Mouse (Mus musculus) CH12.LX (cell line): ENCODE results near the gene B230217C12Rik.

Source experiments
- CHD1 ChIP-seq: IDR thresholded peaks from 2 replicates; pipeline ENCODE4 v1.6.1; 2012; ENCODE audit warnings: low read depth, low read length, improper control_type of control experiment, inconsistent platforms
- CTCF ChIP-seq, 2 experiments: IDR thresholded peaks in 1 of 2; conservative IDR thresholded peaks in 1 of 2; 2 replicates each; pipeline ENCODE4 v1.5.1; 2011 to 2012; ENCODE audit warnings: low read depth in 2 of 2, low read length in 2 of 2, improper control_type of control experiment in 1 of 2, inconsistent platforms in 1 of 2, mild to moderate bottlenecking in 1 of 2, moderate library complexity in 1 of 2
- EP300 ChIP-seq: IDR thresholded peaks from 2 replicates; pipeline ENCODE4 v1.6.1; 2011; ENCODE audit warnings: low read length, improper control_type of control experiment
- GABPA ChIP-seq: IDR thresholded peaks from 2 replicates; pipeline ENCODE4 v1.6.1; 2012; ENCODE audit warnings: low read depth, low read length, improper control_type of control experiment, inconsistent platforms; ENCODE audit not compliant: insufficient replicate concordance
- JUND ChIP-seq: conservative IDR thresholded peaks from 2 replicates; pipeline ENCODE4 v1.6.1; 2011; ENCODE audit warnings: low read depth, low read length, improper control_type of control experiment
- MAX ChIP-seq: IDR thresholded peaks from 2 replicates; pipeline ENCODE4 v1.6.1; 2011; ENCODE audit warnings: low read length, improper control_type of control experiment
- MEF2A ChIP-seq: IDR thresholded peaks from 2 replicates; pipeline ENCODE4 v1.6.1; 2014; ENCODE audit warnings: low read depth, mild to moderate bottlenecking, inconsistent platforms, low read length, improper control_type of control experiment, borderline replicate concordance
- POLR2A ChIP-seq: IDR thresholded peaks from 2 replicates; pipeline ENCODE4 v1.6.1; 2011; ENCODE audit warnings: low read depth, mild to moderate bottlenecking, improper control_type of control experiment, low read length
- POLR2AphosphoS2 ChIP-seq: IDR thresholded peaks from 2 replicates; pipeline ENCODE4 v1.6.1; 2011; ENCODE audit warnings: low read depth, low read length, improper control_type of control experiment
- SIN3A ChIP-seq: IDR thresholded peaks from 2 replicates; pipeline ENCODE4 v1.6.1; 2012; ENCODE audit warnings: low read length, improper control_type of control experiment, inconsistent platforms
- SMC3 ChIP-seq: IDR thresholded peaks from 2 replicates; pipeline ENCODE4 v1.6.1; 2011; ENCODE audit warnings: low read depth, low read length, improper control_type of control experiment
- TBP ChIP-seq: conservative IDR thresholded peaks from 2 replicates; pipeline ENCODE4 v1.6.1; 2011; ENCODE audit warnings: low read depth, low read length, improper control_type of control experiment
- USF2 ChIP-seq: conservative IDR thresholded peaks from 2 replicates; pipeline ENCODE4 v1.6.1; 2011; ENCODE audit warnings: low read depth, low read length, improper control_type of control experiment
- ZC3H11A ChIP-seq: IDR thresholded peaks from 2 replicates; pipeline ENCODE4 v1.6.1; 2012; ENCODE audit warnings: low read depth, mild to moderate bottlenecking, inconsistent platforms, low read length, improper control_type of control experiment

DNA sequence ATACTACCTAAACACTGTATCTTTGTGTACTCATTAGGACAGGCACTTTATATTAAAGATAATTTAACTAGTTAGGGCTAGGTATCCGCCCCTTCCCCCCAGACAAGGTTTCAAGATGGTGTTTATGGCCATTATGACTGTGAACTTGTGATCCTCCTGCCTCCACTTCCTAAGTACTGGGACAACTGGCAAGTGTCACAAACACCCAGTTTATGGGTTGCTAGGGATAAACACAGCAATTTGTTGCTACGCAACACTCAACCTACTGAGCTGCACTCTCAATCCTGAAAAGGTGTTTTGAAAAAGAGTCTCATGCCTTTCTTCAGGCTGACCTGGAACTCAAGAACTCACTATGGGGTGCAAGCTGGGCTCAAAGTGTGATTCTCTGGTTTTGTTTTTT, 36.8 kb downstream of the B230217C12Rik start:
- TF ChIP-seq CTCF (conservative IDR thresholded peaks at IDR 0.05 in 1 of 2, IDR thresholded peaks at IDR 0.05 in 1 of 2; ENCODE audit: low read depth in 2 of 2, low read length in 2 of 2) (no peak), SIN3A (no peak), JUND (no peak), MEF2A (no peak), POLR2A (no peak), EP300 (no peak), ZC3H11A (no peak), POLR2AphosphoS2 (no peak), GABPA (no peak), TBP (no peak), USF2 (no peak), MAX (no peak), CHD1 (no peak), SMC3 (no peak)
